Mouse (Mus musculus): ENCODE results near the gene Aifm3.
"Not testable (repeated sequence)": the region's sequence is repeated elsewhere in the genome, so short reads cannot be mapped to it uniquely, and the experiment has no call there.

Aifm3 gene

DNA sequence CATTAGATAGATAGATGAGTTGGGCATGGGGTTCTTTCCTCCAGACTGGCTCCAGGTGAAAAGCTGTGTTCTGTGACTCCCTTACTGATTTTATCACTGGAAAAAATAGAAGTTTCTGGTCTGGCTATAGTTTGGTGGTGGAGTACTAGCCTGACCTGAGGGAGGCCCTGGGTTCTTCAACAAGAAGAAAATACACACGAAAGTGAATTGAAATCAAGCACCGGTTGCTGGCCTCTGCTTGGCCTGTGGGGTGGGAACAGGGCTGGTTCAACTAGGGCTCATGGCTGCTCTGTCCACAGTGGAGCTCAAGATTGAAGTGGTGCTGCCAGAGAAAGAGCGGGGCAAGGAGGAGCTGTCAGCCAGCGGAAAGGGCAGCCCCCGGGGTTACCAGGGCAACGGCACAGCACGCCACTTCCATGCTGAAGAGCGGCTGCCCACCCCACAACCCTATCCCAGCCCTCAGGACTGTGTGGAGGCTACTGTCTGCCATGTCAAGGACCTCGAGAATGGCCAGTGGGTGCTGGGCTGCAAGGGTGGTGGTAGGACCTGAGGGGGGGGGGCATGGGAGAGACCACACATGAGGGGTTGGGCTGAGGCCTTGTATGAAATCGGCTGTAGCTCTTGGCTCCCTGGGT, 10.0 kb downstream of the Aifm3 start:
- DNase-seq (ENCODE audit: low spot score), result peak; percentile 64

DNA sequence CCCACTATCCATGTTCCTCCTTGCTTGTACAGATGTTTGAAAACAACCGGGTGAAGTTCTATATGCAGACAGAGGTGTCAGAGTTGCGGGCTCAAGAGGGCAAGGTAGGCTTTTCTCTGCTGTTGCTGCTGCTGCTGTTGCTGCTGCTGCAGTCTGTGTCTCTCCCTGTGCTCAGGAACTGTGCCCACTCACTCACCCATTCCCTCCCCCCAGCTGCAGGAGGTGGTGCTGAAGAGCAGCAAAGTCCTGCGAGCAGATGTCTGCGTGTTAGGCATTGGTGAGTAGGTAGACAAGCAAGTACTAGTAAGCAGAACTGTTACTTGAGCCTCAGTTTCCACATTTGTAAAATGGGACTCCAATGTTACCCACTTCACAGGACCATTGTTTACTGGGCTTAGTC, 13.3 kb downstream of the Aifm3 start:
- no peak for DNase-seq (ENCODE audit: low spot score)

DNA sequence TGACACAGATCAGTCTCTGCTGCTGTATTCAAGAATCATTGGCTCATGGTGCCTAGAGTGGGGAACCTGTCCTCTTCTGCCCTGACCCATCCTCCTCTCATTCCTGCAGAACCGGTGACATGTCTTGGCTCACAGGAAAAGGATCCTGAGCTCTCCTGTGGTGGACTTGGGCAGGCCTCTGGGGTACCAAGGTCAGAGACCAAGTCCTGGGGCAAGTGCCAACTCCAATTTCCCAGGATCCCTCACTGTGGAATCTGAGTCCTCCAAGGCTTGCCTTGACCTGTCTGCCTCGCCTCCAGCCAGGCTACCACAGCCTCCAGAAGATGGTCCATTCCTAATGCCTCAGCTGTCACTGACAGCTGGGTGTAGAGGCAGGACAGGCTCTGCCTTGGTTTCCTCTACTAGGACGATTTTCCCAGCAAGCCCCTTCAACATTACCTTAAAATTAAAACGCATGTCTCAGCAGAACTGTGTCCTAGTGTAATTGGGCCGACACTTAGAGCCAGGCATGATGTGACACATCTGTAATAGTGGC, 17.7 kb downstream of the Aifm3 start:
- no peak for DNase-seq (ENCODE audit: low spot score)

GRCm38 (mm10) chr16:17508031-17508430, 18.6 kb downstream of the Aifm3 start:
- not testable (repeated sequence) for DNase-seq (ENCODE audit: low spot score)

- peak; percentile 92 for DNase-seq (ENCODE audit: low spot score)
Measured at GRCm38 (mm10) chr16:17508546-17509239, 19.3 kb downstream of the Aifm3 start, which contains the start of gene Lztr1. Lztr1 (plus strand) TSS chr16:17508688.

GRCm38 (mm10) chr16:17509240-17509597, 19.8 kb downstream of the Aifm3 start:
- DNase-seq (ENCODE audit: low spot score), result no peak

GRCm38 (mm10) chr16:17510143-17510542, 20.7 kb downstream of the Aifm3 start:
- DNase-seq (ENCODE audit: low spot score), result no peak

DNA sequence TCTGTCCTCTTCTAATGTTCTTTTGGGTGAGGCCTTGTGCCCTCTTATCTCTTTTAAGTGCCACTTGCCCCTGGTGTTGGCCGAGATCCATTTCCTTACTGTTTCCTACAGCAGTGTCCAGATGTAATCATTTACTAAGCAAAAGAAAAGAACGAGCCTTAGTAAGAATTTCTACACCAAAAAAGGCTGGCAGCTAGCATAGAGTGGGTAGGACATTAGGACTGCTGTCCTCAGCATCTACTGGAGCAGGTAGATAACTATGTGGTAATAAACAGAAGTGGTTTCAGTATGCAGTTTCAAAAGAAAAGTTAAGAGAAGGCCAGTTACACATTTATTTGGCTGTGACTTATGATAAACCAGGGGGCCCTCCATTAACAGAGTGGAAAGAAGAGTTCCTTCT, 21.3 kb downstream of the Aifm3 start:
- no peak for DNase-seq (ENCODE audit: low spot score)

GRCm38 (mm10) chr16:17511431-17511830, 22.0 kb downstream of the Aifm3 start:
- DNase-seq (ENCODE audit: low spot score), result no peak

- no peak for DNase-seq (ENCODE audit: low spot score)
Measured at GRCm38 (mm10) chr16:17518910-17519309, 29.5 kb downstream of the Aifm3 start.

- no peak for DNase-seq (ENCODE audit: low spot score)
Measured at GRCm38 (mm10) chr16:17524156-17524555, 34.7 kb downstream of the Aifm3 start.

DNA sequence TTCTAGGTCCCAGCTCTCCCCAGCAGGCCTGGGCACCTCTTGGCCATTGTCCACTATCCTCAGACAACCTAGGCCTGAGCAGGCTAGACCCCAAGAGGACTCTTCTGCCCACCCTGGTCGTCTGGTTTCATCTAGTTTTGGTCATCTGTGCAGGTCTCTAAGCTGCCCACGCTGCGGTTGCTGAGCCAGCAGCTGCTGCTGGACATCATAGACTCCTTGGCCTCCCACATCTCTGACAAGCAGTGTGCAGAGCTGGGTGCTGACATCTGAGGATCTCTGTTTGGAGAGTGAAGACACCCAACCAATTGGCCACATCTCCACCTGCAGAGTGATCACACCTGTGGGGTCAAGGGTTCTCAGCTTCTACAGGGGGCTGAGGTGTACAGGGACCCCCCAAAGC, 36.1 kb downstream of the Aifm3 start:
- DNase-seq (ENCODE audit: low spot score), result no peak

- no peak for DNase-seq (ENCODE audit: low spot score)
Measured at GRCm38 (mm10) chr16:17526223-17526622, 36.8 kb downstream of the Aifm3 start.

GRCm38 (mm10) chr16:17527606-17528005, 38.2 kb downstream of the Aifm3 start:
- no peak for DNase-seq (ENCODE audit: low spot score)

DNA sequence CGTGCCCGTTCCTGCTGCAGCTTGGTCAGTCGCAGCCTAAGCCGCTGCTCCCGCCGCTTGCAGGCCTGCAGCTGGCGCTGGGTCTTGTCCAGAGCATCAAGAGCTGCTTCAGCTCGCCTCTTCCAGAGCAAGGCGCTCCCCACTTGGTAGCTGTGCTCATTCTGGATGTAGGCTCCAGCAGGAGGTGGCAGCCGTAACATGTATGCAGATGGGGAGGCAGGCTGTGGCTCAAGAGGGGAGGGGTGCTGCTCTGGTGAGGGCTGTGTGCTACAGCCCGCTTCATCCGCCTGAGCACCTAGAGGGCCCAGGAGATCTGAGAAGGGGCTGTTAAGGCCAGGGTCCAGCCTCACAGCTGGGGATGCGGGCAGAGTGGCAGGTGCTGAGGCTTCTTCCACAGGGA, 38.9 kb downstream of the Aifm3 start:
- DNase-seq (ENCODE audit: low spot score), result no peak

DNA sequence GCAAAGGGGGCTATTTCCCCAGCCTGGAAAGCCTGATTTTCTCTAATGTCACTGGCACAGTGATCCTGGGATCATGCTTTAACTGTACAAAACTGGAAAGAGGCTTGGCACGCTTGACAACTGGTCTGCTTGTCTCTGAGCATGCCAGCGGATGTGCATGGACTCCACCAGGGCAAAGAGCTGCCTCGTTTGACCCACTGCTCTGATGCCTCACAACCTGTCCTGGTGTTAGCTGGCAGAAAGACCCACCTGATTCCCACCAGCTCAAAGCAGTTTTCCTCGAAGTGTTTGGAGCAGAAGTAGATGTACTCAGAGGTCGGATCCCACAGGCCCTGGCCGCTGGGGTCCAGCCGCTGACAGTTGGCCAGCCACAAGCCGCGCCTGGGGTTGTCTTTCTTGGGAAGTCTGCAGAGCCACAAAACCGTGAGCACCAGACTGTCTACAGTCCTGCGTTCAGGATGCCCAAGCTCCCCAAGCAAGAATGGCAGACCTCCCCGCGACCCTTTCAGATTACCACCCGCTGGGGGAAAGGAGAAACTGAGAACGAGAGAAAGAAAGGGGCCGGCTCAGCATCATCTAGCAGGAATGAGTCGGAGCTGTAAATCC, 40.7 kb downstream of the Aifm3 start:
- no peak for DNase-seq (ENCODE audit: low spot score)

- peak; percentile 96 for DNase-seq (ENCODE audit: low spot score)
Measured at GRCm38 (mm10) chr16:17530640-17531288, 41.4 kb downstream of the Aifm3 start, which contains the start of gene Thap7. Thap7 (minus strand) TSS chr16:17531136.

GRCm38 (mm10) chr16:17532271-17532670, 42.9 kb downstream of the Aifm3 start:
- DNase-seq (ENCODE audit: low spot score), result peak; percentile 45

- no peak for DNase-seq (ENCODE audit: low spot score)
Measured at GRCm38 (mm10) chr16:17532676-17533329, 43.4 kb downstream of the Aifm3 start.

DNA sequence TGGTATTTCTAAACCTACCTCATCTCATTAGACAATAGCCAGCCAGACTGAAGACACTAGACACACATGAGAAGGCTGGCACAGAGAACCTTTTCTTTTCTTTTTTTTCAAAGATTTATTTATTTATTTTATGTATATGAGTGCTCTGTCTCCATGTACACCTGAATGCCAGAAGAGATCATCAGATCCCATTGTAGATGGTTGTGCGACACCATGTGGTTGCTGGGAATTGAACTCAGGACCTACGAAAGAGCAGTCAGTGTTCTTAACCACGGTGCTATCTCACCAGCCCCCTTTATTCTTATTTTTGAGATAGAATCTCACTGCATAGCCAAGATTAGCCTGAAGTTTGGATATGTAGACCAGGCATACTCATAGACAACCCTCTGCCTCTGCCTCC, 47.2 kb downstream of the Aifm3 start:
- no peak for DNase-seq (ENCODE audit: low spot score)

GRCm38 (mm10) chr16:17542632-17543031, 53.2 kb downstream of the Aifm3 start:
- no peak for DNase-seq (ENCODE audit: low spot score)

DNA sequence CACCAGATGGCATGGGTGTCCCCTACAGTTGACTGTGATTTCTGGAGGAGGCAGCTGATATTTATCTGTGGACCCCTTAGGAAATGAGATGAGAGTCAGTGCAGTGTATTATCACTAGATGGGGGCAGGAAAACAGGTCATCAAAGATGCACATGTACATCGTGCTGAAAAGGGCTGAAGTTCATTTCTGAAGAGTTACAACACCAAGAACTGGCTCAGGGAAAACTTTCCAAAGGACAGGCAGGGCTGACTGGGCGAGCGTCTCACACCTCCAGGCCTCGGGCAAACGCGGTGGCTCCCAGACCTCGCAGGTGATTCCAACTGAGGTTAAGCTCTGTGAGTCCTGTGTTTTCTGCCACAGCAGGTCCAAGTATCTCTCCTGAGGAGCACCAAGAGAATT, 63.4 kb downstream of the Aifm3 start:
- DNase-seq (ENCODE audit: low spot score), result no peak
